Mouse (Mus musculus) kidney, embryonic 15.5 days (tissue): ENCODE measurements around the gene Iqsec1. TPM values are rescaled to one million over a fixed set of nuclear protein-coding genes. Genes with fewer than 3 reads are reported as not detected.
"Not testable (repeated sequence)": the region's sequence is repeated elsewhere in the genome, so short reads cannot be mapped to it uniquely, and the experiment has no call there.

ENCODE experiments used
- ATAC-seq: fragments of 200-750 bp; cut with Nextera tagmentation; replicated peaks from 2 replicates; pipeline ENCODE4 v1.8.0; 2017; ENCODE audit warnings: moderate TSS enrichment; ENCODE audit not compliant: low FRiP score
- H3K27ac ChIP-seq: fragments of 300-500 bp; sonication (generic); 2 replicates; pipeline ENCODE4 v1.5.1; 2015; ENCODE audit warnings: mild to moderate bottlenecking, inconsistent platforms
- H3K27me3 ChIP-seq: fragments of 300-500 bp; sonication (generic); 2 replicates; pipeline ENCODE4 v1.6.1; 2015; ENCODE audit warnings: inconsistent platforms
- H3K36me3 ChIP-seq: fragments of 300-500 bp; sonication (generic); 2 replicates; pipeline ENCODE4 v1.6.1; 2015; ENCODE audit warnings: inconsistent platforms
- H3K4me1 ChIP-seq: fragments of 300-500 bp; sonication (generic); 2 replicates; pipeline ENCODE4 v1.6.1; 2015; ENCODE audit warnings: inconsistent platforms
- H3K4me2 ChIP-seq: fragments of 300-500 bp; sonication (generic); 2 replicates; pipeline ENCODE4 v1.6.1; 2015; ENCODE audit warnings: moderate library complexity, mild to moderate bottlenecking, inconsistent platforms
- H3K4me3 ChIP-seq: fragments of 300-500 bp; sonication (generic); replicated peaks from 2 replicates; pipeline ENCODE4 v1.5.1; 2015; ENCODE audit warnings: mild to moderate bottlenecking, inconsistent platforms
- H3K9ac ChIP-seq: fragments of 300-500 bp; sonication (generic); 2 replicates; pipeline ENCODE4 v1.6.1; 2015; ENCODE audit warnings: mild to moderate bottlenecking, inconsistent platforms
- H3K9me3 ChIP-seq: fragments of 300-500 bp; sonication (generic); replicated peaks from 2 replicates; pipeline ENCODE4 v1.6.1; 2016; ENCODE audit warnings: inconsistent platforms
- WGBS: fragments of 180-500 bp; shearing (Covaris S2); methylation state at CpG from one replicate; pipeline ENCODE4 v1.1.7; 2015; ENCODE audit warnings: mixed read lengths; 5-methylcytosine and 5-hydroxymethylcytosine counted together
- polyA plus RNA-seq: library from polyadenylated mRNA; unstranded; fragments of >200 nt; fragmentation: Nextera tagmentation; extraction: Ambion mirVana; gene quantifications from 2 replicates; pipeline ENCODE4 v1.2.1, GENCODE M21; 2015

Iqsec1 gene
- polyA plus RNA-seq, 1 experiment from 2014 or later, result 10.8 TPM

DNA sequence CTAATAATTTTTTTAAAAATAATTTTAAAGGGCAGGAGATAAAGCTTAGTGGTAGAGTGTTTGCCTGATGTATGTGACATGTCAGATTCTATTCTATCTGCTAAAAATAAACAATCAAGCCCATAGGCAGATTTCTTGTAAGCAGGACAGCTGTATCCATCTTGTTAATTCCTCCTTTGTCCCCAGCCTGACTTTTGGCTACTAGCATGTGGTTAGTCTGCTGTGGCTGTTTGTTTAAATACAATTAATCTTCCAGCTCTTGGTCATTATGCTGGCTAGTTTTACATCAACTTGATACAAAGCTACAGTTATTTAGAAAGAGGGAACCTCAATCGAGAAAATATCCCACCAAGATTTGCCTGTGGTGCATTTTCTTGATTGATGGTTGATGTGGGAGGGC is 337.9 kb downstream of the Iqsec1 start:
- H3K27me3 ChIP-seq, result no peaks in the 10 kb centered on the region
- H3K36me3 ChIP-seq, result no peaks in the 10 kb centered on the region
- no peak overlapping the region for H3K4me3 ChIP-seq
- H3K9ac ChIP-seq, result no peak overlapping the region
- no peak overlapping the region for H3K27ac ChIP-seq
- no peak for ATAC-seq
- WGBS, result 29% methylated on average over 1 of the region's 1 CpGs
- H3K9me3 ChIP-seq, result no peaks in the 10 kb centered on the region
- H3K4me1 ChIP-seq, result no peaks in the 10 kb centered on the region
- H3K4me2 ChIP-seq, result no peak overlapping the region

DNA sequence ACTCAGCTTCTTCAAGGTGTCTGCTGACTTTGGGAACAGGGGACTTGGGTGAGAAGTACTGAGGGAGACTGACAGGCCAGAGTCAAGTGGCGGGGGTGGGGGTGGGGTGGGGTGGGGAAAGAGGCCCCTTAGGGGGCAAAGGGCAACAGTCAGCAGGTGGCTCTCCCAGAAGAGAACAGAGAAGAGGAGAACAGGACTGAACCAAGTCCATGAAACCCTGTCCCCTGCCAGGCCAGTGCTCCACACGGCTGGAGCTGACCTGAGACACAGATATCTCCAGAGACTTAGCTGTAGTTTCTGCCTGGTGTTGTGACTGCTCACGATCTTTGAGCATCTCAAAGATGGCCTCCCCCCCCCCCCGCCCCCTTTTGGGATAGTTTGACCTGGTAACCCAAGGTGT is 339.2 kb downstream of the Iqsec1 start:
- H3K4me1 ChIP-seq, result peaks cover 5% of the 10 kb centered on the region; the same call in 1 of the 2 replicates
- no peak overlapping the region for H3K9ac ChIP-seq
- no peak overlapping the region for H3K27ac ChIP-seq
- H3K36me3 ChIP-seq, result no peaks in the 10 kb centered on the region
- no peak overlapping the region for H3K4me3 ChIP-seq
- no peaks in the 10 kb centered on the region for H3K27me3 ChIP-seq
- no peak for ATAC-seq
- H3K4me2 ChIP-seq, result no peak overlapping the region
- no peaks in the 10 kb centered on the region for H3K9me3 ChIP-seq
- 59% methylated on average over 4 of the region's 4 CpGs for WGBS

DNA sequence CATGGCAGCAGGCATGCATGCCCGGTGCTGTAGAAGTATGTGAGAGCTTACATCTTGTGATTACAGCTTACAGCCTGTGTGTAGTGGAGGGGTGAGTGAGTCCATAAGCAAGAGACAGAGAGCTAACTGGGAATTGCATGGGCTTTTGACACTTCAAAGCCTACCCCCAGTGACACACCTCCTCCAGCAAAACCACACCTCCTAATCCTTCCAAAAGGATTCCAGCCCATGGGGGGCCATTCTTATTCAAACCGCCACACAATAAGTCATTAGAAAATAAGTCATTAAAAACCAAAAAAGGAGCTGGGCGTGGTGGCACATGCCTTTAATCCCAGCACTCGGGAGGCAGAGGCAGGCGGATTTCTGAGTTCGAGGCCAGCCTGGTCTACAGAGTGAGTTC is 340.1 kb downstream of the Iqsec1 start:
- no peaks in the 10 kb centered on the region for H3K9me3 ChIP-seq
- H3K4me3 ChIP-seq, result no peak overlapping the region
- 95% methylated on average over 6 of the region's 6 CpGs for WGBS
- H3K4me1 ChIP-seq, result peaks cover 5% of the 10 kb centered on the region; the same call in 1 of the 2 replicates
- H3K9ac ChIP-seq, result no peak overlapping the region
- H3K36me3 ChIP-seq, result no peaks in the 10 kb centered on the region
- no peak overlapping the region for H3K27ac ChIP-seq
- ATAC-seq, result no peak
- no peaks in the 10 kb centered on the region for H3K27me3 ChIP-seq
- no peak overlapping the region for H3K4me2 ChIP-seq

DNA sequence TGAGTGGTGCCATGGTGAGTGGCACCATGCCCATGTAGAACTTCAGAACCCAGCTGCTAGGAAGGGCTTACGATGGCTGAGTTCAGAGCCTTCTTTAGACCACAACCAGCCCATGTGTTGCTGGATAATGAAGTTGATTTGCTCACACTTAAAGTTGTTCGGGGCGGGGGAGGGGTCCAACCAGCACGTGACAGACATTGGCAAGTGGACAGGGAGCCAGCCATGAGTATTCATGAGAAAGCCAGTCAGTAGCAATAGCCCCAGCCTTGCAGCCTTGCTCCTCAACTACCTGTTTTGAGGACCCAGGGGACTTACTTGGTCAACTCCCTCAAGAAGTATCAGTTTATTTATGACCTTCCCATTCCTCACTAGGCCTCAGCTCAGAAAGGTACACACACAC is 343.5 kb downstream of the Iqsec1 start:
- 80% methylated on average over 4 of the region's 4 CpGs for WGBS
- ATAC-seq, result no peak
- Histone ChIP-seq H3K27ac (no peak overlapping the region), H3K4me2 (no peak overlapping the region), H3K9ac (no peak overlapping the region), H3K4me3 (no peak overlapping the region), H3K27me3 (no peaks in the 10 kb centered on the region), H3K36me3 (no peaks in the 10 kb centered on the region), H3K4me1 (peaks cover 5% of the 10 kb centered on the region; the same call in 1 of the 2 replicates), H3K9me3 (no peaks in the 10 kb centered on the region)

DNA sequence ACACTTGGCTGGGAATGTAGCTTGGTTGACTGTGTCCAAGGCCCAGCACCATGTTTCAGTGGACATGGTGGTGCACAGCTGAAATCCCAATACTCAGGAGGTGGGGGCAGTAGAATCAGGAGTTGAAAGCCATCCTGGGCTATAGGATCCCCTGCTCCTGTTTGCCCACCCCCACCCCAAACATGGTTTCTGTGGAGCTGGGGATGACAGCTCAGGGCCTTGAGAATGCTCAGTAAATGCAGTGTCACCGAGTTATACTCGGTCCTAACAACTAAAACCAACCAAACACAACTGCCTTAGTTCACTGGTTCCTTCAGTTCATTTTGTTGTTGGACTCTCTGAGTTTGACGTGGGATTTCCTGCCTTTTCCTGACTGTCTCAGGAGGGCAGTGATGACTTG is 345.4 kb downstream of the Iqsec1 start:
- H3K4me3 ChIP-seq, result no peak overlapping the region
- WGBS, result 82% methylated on average over 3 of the region's 3 CpGs
- no peaks in the 10 kb centered on the region for H3K36me3 ChIP-seq
- no peaks in the 10 kb centered on the region for H3K27me3 ChIP-seq
- H3K9ac ChIP-seq, result no peak overlapping the region
- H3K27ac ChIP-seq, result no peak overlapping the region
- peaks cover 5% of the 10 kb centered on the region; the same call in 1 of the 2 replicates for H3K4me1 ChIP-seq
- no peaks in the 10 kb centered on the region for H3K9me3 ChIP-seq
- no peak overlapping the region for H3K4me2 ChIP-seq
- no peak for ATAC-seq

DNA sequence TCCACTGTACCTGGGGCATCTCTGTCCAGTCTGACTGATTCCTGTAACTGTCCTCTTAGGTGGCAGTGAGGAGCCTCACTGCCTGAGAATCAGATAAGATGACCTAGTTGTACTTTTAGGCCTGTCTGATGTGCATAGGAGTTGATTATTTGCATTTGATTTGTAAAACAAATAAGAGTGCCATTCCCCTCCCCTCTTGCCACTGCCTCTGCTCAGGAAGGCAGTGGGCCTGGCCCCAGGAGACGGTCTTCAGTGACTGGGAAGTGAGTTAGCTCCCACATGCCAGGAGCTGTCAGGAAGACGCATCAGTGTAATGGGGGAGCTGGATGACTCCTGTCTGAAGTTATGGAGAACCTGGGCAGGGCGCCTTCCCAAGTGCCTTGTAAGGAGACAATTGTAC is 352.9 kb downstream of the Iqsec1 start:
- no peak for ATAC-seq

DNA sequence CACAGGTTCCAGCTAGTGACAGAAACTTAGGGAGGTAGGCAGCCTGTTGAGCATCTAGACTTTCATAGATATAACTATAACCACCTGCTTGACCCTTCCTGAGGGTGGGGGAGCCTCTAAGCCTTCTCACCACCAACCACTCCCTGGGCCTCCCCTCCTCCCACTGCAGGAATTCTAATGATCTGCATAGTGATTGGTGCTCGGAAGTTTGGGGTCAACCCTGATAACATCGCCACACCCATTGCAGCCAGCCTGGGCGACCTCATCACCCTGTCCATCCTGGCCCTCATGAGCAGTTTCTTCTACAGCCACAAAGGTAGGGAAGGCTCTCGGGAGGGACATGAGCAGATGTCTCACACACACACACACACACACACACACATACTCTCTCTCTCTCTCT is 353.4 kb downstream of the Iqsec1 start:
- H3K27ac ChIP-seq, result no peak overlapping the region
- H3K4me3 ChIP-seq, result no peak overlapping the region
- no peaks in the 10 kb centered on the region for H3K27me3 ChIP-seq
- ATAC-seq, result no peak
- no peak overlapping the region for H3K9ac ChIP-seq
- no peaks in the 10 kb centered on the region for H3K36me3 ChIP-seq
- no peaks in the 10 kb centered on the region for H3K9me3 ChIP-seq
- H3K4me1 ChIP-seq, result no peaks in the 10 kb centered on the region
- H3K4me2 ChIP-seq, result no peak overlapping the region
- WGBS, result 45% methylated on average over 4 of the region's 4 CpGs

More for the DNA sequence above, 352.9 kb downstream of the Iqsec1 start:
- WGBS, result 59% methylated on average over 3 of the region's 3 CpGs
- no peaks in the 10 kb centered on the region for H3K4me1 ChIP-seq
- no peak overlapping the region for H3K4me2 ChIP-seq
- no peak overlapping the region for H3K9ac ChIP-seq
- H3K9me3 ChIP-seq, result no peaks in the 10 kb centered on the region
- H3K4me3 ChIP-seq, result no peak overlapping the region
- no peaks in the 10 kb centered on the region for H3K27me3 ChIP-seq
- H3K36me3 ChIP-seq, result no peaks in the 10 kb centered on the region
- H3K27ac ChIP-seq, result no peak overlapping the region

DNA sequence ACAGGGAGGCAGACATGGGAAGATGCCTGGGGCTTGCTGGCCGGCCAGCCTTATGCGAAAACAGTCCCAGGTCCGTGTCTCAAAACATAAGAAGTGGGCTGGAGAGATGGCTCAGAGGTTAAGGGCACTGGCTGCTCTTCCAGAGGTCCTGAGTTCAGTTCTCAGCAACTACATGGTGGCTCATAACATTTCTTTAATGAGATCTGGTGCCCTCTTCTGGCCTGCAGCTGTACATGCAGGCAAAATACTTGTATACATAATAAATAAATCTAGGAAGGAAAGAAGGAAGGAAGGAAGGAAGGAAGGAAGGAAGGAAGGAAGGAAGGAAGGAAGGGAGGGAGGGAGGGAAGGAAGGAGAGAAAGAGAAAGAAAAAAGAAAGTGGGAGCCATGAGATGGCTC is 356.0 kb downstream of the Iqsec1 start:
- ATAC-seq, H3K4me2 ChIP-seq, H3K27ac ChIP-seq, H3K9me3 ChIP-seq, H3K4me3 ChIP-seq, H3K27me3 ChIP-seq, H3K9ac ChIP-seq, H3K36me3 ChIP-seq, H3K4me1 ChIP-seq: not testable (repeated sequence)
- 85% methylated on average over 3 of the region's 3 CpGs for WGBS

DNA sequence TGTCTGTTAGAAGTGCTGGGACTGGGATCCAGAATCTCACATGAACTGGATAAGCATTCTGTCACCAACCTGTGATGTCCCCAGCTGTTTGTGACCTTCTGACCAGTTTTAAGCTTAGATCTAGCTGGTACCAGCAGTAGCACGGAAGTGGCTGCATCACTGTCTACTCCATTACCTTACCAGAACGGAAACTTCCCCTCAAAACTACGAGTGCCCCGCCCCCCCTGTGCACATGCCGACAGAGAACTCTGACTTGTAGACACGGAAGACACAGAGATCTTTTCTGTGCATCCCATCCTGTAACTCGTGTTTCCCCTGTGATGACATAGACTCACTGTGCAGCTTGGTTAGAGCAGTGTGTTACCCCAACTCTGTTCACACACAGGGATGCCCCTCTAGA is 358.1 kb downstream of the Iqsec1 start:
- no peaks in the 10 kb centered on the region for H3K27me3 ChIP-seq
- WGBS, result 93% methylated on average over 7 of the region's 7 CpGs
- no peaks in the 10 kb centered on the region for H3K9me3 ChIP-seq
- no peak overlapping the region for H3K4me3 ChIP-seq
- no peak overlapping the region for H3K9ac ChIP-seq
- no peak overlapping the region for H3K4me2 ChIP-seq
- no peak for ATAC-seq
- H3K4me1 ChIP-seq, result peaks cover 2% of the 10 kb centered on the region
- H3K36me3 ChIP-seq, result no peaks in the 10 kb centered on the region
- no peak overlapping the region for H3K27ac ChIP-seq

DNA sequence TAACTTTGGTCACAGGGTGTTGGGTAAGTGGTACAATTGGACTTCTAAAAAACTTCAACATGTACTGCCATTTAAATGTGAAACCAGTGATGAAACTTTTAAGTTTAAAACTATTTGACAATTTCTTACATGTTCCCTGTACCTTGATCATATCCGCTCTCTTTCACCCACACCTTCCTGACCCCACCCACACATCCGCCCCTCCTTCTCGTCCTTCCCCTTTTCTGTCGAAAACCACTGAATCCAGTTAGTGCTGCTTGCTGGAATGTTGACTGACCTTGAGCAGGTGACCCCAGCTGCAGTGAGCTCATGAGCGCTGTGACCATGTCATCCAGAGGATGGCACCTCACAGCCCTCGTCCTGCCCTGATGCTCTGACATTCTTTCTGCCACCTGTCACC is 359.0 kb downstream of the Iqsec1 start:
- Histone ChIP-seq H3K4me2 (no peak overlapping the region), H3K4me3 (no peak overlapping the region), H3K27ac (no peak overlapping the region), H3K36me3 (no peaks in the 10 kb centered on the region), H3K4me1 (peaks cover 11% of the 10 kb centered on the region), H3K27me3 (no peaks in the 10 kb centered on the region), H3K9ac (no peak overlapping the region), H3K9me3 (no peaks in the 10 kb centered on the region)
- ATAC-seq, result no peak
- WGBS, result 80% methylated on average over 6 of the region's 6 CpGs

DNA sequence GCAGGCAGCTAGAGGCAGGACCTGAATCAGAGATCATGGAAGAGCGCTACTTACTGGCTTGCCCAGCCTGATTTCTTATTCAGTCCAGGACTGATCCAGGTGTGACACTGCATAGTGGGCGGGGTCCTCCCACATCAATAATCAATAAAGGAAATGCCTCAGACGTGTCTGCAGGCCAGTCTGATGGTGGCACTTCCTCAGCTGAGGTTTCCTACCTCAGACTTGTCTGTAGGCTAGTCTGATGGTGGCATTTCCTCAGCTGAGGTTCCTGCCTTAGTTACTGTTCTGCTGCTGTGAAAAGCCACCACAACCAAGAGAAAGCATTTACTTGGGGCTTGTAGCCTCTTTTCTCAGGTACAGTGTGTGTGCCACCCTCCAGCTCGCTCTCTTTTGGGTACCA is 360.9 kb downstream of the Iqsec1 start:
- Histone ChIP-seq H3K27me3 (no peaks in the 10 kb centered on the region), H3K9me3 (no peaks in the 10 kb centered on the region), H3K4me3 (no peak overlapping the region), H3K4me2 (no peak overlapping the region), H3K4me1 (peaks cover 26% of the 10 kb centered on the region), H3K27ac (no peak overlapping the region), H3K9ac (no peak overlapping the region), H3K36me3 (no peaks in the 10 kb centered on the region)
- 88% methylated on average over 4 of the region's 4 CpGs for WGBS
- ATAC-seq, result no peak

DNA sequence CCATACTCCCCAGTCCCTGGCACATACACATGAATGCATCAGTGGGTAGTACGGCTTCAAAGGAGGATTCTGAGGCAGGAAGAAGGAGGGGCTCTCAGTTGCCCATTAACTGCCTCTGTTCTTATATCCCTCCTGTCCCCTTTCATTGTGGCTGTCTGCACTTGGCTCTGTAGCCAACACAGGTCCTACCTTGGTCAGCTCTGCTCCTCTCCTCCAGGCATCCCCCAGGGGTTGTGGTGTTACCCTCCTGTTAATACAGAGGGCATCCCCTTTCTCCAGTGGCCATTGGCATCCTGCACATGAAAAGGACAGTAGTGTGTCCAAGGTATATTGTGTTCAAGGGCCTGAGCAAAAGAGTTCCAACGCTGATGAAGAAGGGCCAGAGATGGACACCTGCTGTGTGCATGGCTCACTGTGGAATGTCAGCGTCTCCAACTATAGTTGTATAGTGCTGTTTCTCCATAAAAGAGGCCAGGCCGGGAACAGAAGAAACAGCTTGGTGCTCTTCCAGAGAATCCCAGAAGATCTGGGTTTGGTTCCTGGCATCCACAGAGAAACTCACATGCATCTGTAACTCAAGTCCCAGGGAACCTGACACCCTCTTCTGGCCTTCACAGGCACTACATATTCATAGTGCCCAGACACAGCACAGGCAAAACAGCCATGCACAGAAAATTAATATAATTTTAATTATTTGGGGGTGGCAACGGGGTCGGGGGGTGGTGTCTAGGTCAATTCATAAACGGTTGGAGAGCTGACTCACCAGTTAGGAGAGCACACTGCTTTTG is 363.1 kb downstream of the Iqsec1 start:
- Histone ChIP-seq H3K9me3 (no peaks in the 10 kb centered on the region), H3K27me3 (no peaks in the 10 kb centered on the region), H3K4me2 (no peak overlapping the region), H3K4me1 (peaks cover 47% of the 10 kb centered on the region), H3K27ac (0 out of 2 replicates have a peak overlapping the region, but pooled peaks have one; percentile 1), H3K36me3 (no peaks in the 10 kb centered on the region), H3K9ac (no peak overlapping the region), H3K4me3 (no peak overlapping the region)
- no peak for ATAC-seq
- WGBS, result 78% methylated on average over 7 of the region's 7 CpGs

DNA sequence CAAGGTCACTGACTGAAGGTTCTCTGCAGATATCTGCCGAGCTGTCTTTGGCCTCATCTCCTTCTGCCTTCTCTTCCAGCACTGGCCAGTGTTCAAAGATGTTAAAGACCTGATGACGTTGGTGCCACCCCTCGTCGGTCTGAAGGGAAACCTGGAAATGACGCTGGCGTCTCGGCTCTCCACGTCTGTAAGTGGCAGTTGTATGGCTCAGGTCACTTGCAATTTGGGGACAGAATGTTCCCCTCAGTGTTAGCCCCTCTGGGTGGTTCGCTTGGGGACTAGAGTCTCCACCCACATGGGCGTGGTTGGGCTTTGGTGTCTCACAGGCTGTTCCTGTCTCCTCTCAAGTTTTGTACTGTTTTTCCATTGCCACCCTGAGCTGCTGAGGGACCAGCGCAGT is 363.8 kb downstream of the Iqsec1 start:
- H3K9ac ChIP-seq, result no peak overlapping the region
- WGBS, result 60% methylated on average over 11 of the region's 11 CpGs
- ATAC-seq, result no peak
- no peak overlapping the region for H3K4me2 ChIP-seq
- no peak overlapping the region for H3K4me3 ChIP-seq
- peaks cover 54% of the 10 kb centered on the region for H3K4me1 ChIP-seq
- H3K27ac ChIP-seq, result no peak overlapping the region
- no peaks in the 10 kb centered on the region for H3K9me3 ChIP-seq
- no peaks in the 10 kb centered on the region for H3K27me3 ChIP-seq
- H3K36me3 ChIP-seq, result no peaks in the 10 kb centered on the region
